Mouse (Mus musculus): ENCODE results near the gene Gm20521.
"Not testable (repeated sequence)": the region's sequence is repeated elsewhere in the genome, so short reads cannot be mapped to it uniquely, and the experiment has no call there.

Gm20521 gene

GRCm38 (mm10) chr14:54936831-54937160 is 53.6 kb downstream of the Gm20521 start:
- DNase-seq (ENCODE audit: low read depth, low spot score), result no peak

GRCm38 (mm10) chr14:54937361-54938182 is 54.3 kb downstream of the Gm20521 start:
- DNase-seq (ENCODE audit: low read depth, low spot score), result no peak

DNA sequence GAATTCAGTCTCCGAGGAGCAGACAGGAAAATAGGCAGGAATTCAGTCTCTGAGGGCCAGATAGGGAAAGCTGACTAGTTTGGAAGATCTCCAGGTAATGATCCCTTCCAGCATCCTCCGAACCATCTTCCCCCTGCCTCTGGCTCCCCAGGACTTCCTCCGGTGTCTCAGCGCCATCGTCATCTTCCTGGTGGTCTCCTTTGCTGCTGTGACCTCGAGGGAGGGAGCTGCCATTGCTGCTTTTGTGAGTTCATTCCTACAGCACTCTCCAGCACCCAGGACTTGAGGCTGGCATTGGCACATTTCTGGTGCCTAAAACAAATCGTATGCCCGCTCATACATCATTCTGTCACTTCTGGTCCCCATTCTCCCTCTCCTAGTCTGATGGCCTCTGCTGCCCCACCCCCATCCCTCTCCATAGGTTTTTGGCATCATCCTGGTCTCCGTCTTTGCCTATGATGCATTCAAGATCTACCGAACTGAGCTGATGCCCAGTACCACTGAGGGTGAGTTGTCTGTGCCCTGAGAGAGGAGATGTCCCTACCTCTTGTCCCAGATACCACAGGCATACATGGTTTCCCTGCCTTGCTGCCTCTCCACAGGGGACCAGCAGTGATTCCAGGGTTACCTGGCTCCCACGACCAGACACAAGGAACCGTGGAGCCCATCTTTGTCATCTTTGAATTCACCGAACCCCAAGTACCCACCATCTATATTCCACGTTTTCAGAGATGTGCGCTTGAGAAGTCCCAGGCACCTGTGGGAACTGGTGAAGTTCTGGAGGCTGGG is 55.4 kb downstream of the Gm20521 start:
- DNase-seq (ENCODE audit: low read depth, low spot score), result no peak

- no peak for DNase-seq (ENCODE audit: low read depth, low spot score)
These were observed 56.4 kb downstream of the Gm20521 start for GRCm38 (mm10) chr14:54939434-54940175.

DNA sequence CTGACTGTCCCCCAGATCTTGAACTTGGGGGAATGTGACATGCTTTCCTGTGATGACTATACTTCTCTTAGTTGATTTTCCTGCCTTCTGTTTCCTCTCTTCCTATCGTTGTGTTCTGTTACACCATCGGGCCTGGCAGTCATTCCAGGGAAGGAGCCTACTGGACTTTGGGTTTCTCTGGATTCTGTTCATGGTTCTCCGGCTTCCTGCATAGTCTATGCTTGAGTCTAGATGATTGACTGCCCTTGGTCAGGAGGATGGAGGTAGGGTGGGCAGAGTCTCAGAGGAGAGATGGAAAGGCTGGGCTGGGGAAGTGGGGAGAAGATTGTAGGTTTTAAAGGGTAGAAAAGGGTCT is 56.9 kb downstream of the Gm20521 start:
- DNase-seq (ENCODE audit: low read depth, low spot score), result no peak

DNA sequence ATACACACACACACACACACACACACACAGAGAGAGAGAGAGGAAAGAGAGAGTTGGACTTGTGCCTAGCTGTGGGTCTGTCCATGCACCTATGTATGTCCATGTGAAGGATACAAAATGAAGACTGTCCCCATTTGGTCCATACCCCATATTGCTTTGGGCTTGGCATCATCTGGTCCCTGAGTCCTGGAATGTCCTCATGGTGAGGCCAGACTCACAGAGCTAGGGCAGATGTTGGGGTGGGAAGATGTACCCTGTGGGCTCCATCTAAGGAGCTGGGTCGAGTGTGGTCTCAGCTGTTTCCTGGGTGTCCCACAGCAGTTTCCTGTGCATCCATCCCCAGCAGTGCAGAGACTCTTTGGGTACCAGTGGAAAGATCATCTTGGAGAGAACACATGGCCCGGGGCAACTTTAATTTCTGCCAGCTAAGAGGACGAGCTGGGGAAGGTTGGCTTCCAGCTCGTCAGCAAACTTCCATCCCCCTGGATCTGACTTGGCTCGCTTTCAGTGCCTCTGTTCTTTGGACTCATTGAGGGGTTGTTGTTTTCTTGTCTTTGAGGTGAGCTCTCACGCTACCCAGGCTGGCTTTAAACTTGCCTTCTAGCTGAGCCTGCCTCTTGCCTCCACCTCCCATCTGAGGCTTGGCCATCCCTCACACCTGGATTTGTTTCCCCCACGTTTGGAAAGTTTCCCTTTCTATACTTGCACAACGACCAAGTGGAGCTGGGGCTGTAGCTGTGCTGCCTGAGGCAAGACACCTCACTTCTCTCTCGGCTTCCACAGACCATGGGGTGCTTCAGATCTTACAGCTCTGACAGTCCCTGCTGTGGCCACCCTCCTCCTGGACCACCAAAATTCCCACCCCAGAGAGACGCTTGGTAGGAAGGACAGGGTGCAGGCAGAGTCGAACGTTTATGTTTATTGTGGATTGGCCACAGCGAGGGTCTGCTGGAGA is 58.1 kb downstream of the Gm20521 start:
- DNase-seq (ENCODE audit: low read depth, low spot score), result no peak

- DNase-seq (ENCODE audit: low read depth, low spot score), result no peak
These were observed 59.2 kb downstream of the Gm20521 start for GRCm38 (mm10) chr14:54942479-54942878.

DNA sequence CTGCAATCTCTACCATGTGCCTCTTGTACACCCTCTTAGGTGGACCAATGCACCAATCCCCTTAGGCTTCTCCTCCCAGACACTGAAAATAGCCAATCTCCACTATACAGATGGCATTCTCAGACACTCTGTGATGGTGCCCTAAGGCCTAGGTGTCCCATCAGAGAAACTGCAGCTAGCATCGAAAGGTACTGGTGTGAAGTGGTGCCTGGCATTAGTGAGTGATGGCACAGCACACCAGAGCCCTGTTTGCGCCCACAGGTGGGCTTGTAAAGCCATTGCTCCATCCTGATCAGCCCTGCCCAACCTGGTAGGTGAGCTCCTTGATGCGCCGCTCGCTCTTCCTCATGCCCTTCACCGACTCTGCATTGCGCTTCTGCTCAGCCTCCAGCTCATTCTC is 60.7 kb downstream of the Gm20521 start:
- DNase-seq (ENCODE audit: low read depth, low spot score), result no peak

DNA sequence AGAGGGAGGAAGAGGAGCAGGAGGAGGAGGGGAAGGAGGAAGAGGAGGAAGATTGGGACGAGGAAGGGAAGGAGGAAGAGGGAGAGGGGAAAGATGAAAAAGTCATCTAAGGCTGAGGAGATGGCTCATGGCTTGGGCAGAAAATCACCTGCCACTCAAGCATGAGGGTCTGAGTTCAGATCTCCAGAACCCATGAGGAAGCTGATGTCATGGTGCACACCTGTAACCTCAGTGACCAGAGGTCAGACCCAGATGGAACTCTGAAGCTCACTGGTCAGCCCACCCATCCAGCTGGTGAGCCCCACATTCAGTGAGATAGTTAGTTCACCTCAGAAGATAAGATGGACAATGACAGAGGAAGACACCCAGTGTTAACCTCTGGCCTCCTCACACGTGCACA is 61.7 kb downstream of the Gm20521 start:
- no peak for DNase-seq (ENCODE audit: low read depth, low spot score)

GRCm38 (mm10) chr14:54945975-54946704 is 62.9 kb downstream of the Gm20521 start:
- no peak for DNase-seq (ENCODE audit: low read depth, low spot score)

- not testable (repeated sequence) for DNase-seq (ENCODE audit: low read depth, low spot score)
These were observed 63.8 kb downstream of the Gm20521 start for GRCm38 (mm10) chr14:54947008-54947407.
